Mouse (Mus musculus) lung, embryonic 15.5 days (tissue): Measurements from ENCODE around the gene Rps19bp1. TPM values are rescaled to one million over a fixed set of nuclear protein-coding genes. Genes with fewer than 3 reads are reported as not detected.

Experiments
- ATAC-seq: fragments of 200-750 bp; cut with Nextera tagmentation; 2 replicates; pipeline ENCODE4 v1.8.0; 2017; ENCODE audit warnings: moderate number of reproducible peaks, borderline replicate concordance; ENCODE audit not compliant: low FRiP score, low TSS enrichment; ENCODE audit errors: extremely low read depth
- H3K27ac ChIP-seq: fragments of 300-500 bp; sonication (generic); 2 replicates; pipeline ENCODE4 v1.5.1; 2015; ENCODE audit warnings: moderate library complexity, mild to moderate bottlenecking, inconsistent platforms
- H3K27me3 ChIP-seq: fragments of 300-500 bp; sonication (generic); 2 replicates; pipeline ENCODE4 v1.6.1; 2015; ENCODE audit warnings: inconsistent platforms
- H3K36me3 ChIP-seq: fragments of 300-500 bp; sonication (generic); 2 replicates; pipeline ENCODE4 v1.6.1; 2015; ENCODE audit warnings: inconsistent platforms
- H3K4me1 ChIP-seq: fragments of 300-500 bp; sonication (generic); 2 replicates; pipeline ENCODE4 v1.6.1; 2015; ENCODE audit warnings: inconsistent platforms
- H3K4me2 ChIP-seq: fragments of 300-500 bp; sonication (generic); 2 replicates; pipeline ENCODE4 v1.6.1; 2015; ENCODE audit warnings: inconsistent platforms, mild to moderate bottlenecking, moderate library complexity
- H3K4me3 ChIP-seq: fragments of 300-500 bp; sonication (generic); 2 replicates; pipeline ENCODE4 v1.5.1; 2015; ENCODE audit warnings: mild to moderate bottlenecking, inconsistent platforms
- H3K9ac ChIP-seq: fragments of 300-500 bp; sonication (generic); 2 replicates; pipeline ENCODE4 v1.6.1; 2015; ENCODE audit warnings: inconsistent platforms
- H3K9me3 ChIP-seq: fragments of 300-500 bp; sonication (generic); 2 replicates; pipeline ENCODE4 v1.6.1; 2016; ENCODE audit warnings: inconsistent platforms
- WGBS: fragments of 180-500 bp; shearing (Covaris S2); methylation state at CpG from one replicate; pipeline ENCODE4 v1.1.7; 2015; 5-methylcytosine and 5-hydroxymethylcytosine counted together
- polyA plus RNA-seq: library from polyadenylated mRNA; unstranded; fragments of >200 nt; fragmentation: Nextera tagmentation; extraction: Ambion mirVana; gene quantifications from 2 replicates; pipeline ENCODE4 v1.2.1, GENCODE M21; 2015

Rps19bp1 gene
- polyA plus RNA-seq, 1 experiment from 2014 or later, result 47.1 TPM

DNA sequence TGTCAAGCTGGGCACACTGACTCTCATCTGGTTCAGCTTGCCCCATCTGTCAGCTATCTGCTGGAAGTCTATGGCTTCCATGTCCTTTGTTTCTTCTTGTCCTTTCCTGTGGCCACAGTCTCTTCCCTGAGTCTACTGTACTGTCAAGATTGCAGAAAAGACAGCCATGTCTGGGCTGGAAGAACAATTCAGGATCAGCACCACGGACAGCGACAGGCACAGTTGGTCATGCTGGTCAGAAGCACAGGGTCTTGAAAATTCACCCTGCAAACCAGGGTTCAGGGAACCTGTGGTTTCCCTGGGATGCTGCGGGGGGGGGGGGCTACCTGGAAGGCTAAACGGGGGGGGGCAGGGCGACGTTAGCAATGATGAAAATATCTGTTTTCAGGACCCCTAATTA is 13.5 kb upstream of the Rps19bp1 start:
- Histone ChIP-seq H3K36me3 (no peaks in the 10 kb centered on the region), H3K9ac (no peak overlapping the region), H3K4me2 (no peak overlapping the region), H3K4me1 (no peaks in the 10 kb centered on the region), H3K9me3 (no peaks in the 10 kb centered on the region), H3K27ac (no peak overlapping the region), H3K4me3 (no peak overlapping the region), H3K27me3 (peaks cover 14% of the 10 kb centered on the region; the same call in 1 of the 2 replicates)
- no peak for ATAC-seq
- under 1% methylated on average over 6 of the region's 6 CpGs for WGBS

- peaks cover 10% of the 10 kb centered on the region; the same call in 1 of the 2 replicates for H3K27me3 ChIP-seq
- WGBS, result 43% methylated on average over 9 of the region's 9 CpGs
Measured at GRCm38 (mm10) chr15:80277107-80277506, 13.0 kb upstream of the Rps19bp1 start.

DNA sequence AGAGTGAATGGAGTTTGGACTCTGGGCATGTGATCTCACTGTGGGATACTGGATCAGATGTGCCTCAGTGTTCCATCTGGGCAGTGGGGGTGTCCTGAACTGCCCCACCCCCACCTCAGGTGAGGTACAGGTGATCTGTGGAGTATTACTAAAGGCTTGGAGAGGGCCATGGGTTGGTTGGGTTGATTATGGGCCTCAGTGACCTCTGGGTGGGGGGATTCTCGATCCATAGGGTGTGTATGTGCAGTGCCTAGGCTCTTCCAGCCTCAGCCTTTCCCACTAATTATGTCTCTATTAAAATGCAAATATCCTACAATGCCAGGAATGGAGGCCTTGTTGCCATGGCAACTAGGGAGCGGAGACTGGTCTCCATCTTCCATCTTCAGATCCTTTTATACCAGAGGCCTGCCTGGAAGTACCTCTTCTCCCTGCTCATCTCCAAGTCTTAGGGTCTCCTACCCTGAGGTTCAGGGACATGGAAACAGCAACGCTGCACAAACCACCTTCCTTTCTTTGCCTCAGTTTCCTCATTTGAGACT is 7.8 kb upstream of the Rps19bp1 start:
- Histone ChIP-seq H3K4me2 (no peak overlapping the region), H3K9me3 (no peaks in the 10 kb centered on the region), H3K27ac (no peak overlapping the region), H3K4me3 (no peak overlapping the region), H3K4me1 (no peaks in the 10 kb centered on the region), H3K27me3 (no peaks in the 10 kb centered on the region), H3K36me3 (no peaks in the 10 kb centered on the region), H3K9ac (no peak overlapping the region)
- WGBS, result 65% methylated on average over 3 of the region's 3 CpGs
- no peak for ATAC-seq

More at GRCm38 (mm10) chr15:80277107-80277506, 13.0 kb upstream of the Rps19bp1 start:
- H3K9ac ChIP-seq, result no peak overlapping the region
- no peaks in the 10 kb centered on the region for H3K4me1 ChIP-seq
- H3K9me3 ChIP-seq, result no peaks in the 10 kb centered on the region
- H3K27ac ChIP-seq, result no peak overlapping the region
- no peaks in the 10 kb centered on the region for H3K36me3 ChIP-seq
- no peak for ATAC-seq
- no peak overlapping the region for H3K4me2 ChIP-seq
- H3K4me3 ChIP-seq, result no peak overlapping the region

- Histone ChIP-seq H3K9ac (no peak overlapping the region), H3K9me3 (no peaks in the 10 kb centered on the region), H3K36me3 (no peaks in the 10 kb centered on the region), H3K27ac (no peak overlapping the region), H3K4me1 (peaks cover 18% of the 10 kb centered on the region), H3K4me2 (no peak overlapping the region), H3K27me3 (no peaks in the 10 kb centered on the region), H3K4me3 (no peak overlapping the region)
- 0% methylated on average over 2 of the region's 2 CpGs for WGBS
- no peak for ATAC-seq
Measured at GRCm38 (mm10) chr15:80266281-80266680, 2.2 kb upstream of the Rps19bp1 start.

DNA sequence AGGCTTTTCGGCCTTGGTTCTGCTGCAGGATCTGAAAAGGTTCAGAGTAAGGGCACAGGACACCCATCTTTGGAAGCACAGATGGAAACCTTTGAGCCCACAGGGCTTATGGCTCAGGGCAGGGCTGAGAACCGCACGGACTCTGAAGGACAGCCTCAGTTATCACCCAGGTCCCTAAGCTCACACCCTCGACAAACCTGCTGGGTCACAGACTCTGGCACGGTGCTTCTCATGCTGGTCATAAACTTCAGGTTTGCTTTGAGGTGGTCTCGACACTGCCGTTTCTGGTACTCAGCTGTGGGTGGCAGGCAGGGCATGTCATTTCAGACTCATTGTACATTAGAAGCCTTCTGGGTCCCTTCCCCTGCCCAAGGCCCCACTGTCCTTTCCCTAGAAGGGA is 3.0 kb downstream of the Rps19bp1 start:
- no peak for ATAC-seq
- Histone ChIP-seq H3K27ac (no peak overlapping the region), H3K4me1 (peaks cover 36% of the 10 kb centered on the region), H3K36me3 (peaks cover 42% of the 10 kb centered on the region), H3K4me3 (no peak overlapping the region), H3K27me3 (no peaks in the 10 kb centered on the region), H3K4me2 (no peak overlapping the region), H3K9me3 (no peaks in the 10 kb centered on the region), H3K9ac (no peak overlapping the region)
- 75% methylated on average over 7 of the region's 7 CpGs for WGBS

DNA sequence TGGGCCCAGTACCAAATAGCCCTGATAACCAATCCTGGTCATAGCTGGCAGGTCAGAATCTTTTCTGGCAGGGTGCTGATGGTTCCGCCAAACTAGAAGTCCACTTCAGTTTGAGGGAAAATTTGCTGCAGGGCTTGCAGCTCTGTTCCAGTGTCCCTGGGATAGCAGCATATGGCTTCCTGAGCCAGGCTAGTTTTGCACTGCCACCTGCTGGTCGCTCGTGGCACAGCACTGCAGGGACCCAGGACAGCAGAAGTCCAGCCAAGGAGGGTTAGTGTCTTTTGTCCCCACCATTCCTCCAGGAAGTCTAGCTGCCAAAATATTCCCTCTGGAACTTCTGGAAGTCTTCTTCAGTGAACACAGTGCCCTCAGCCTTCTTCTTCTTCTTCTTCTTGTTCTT is 3.4 kb downstream of the Rps19bp1 start:
- Histone ChIP-seq H3K27ac (no peak overlapping the region), H3K9ac (no peak overlapping the region), H3K4me1 (peaks cover 36% of the 10 kb centered on the region), H3K27me3 (no peaks in the 10 kb centered on the region), H3K9me3 (no peaks in the 10 kb centered on the region), H3K36me3 (peaks cover 43% of the 10 kb centered on the region), H3K4me3 (no peak overlapping the region), H3K4me2 (no peak overlapping the region)
- WGBS, result 21% methylated on average over 3 of the region's 3 CpGs
- no peak for ATAC-seq

DNA sequence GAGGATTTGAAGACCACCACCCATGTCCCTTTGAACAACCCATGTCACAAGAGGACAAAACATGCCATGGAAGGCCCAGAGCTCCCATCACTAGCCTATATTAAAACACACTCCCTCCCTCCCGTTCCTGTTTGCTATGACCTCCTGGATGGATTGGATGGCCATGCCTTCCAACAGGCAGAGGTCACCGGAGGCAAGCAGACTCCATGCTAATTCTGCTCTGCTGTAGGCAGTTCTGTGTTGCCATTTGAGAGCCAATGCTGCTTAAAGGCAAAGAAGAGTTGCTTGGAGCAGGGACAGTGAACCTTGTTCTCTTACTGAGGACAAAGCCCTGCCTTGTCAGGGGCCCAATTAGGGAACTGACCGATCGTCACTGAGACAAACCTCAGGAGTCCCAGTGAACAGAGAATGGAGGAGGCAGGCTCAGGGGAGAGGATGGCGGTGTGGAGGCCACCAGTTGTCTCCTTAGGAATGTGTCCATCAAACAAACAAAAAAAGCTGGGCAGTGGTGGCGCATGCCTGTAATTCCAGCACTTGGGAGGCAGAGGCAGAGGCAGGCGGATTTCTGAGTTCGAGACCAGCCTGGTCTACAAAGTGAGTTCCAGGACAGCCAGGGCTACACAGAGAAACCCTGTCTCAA is 4.6 kb downstream of the Rps19bp1 start:
- Histone ChIP-seq H3K4me1 (peaks cover 35% of the 10 kb centered on the region), H3K27me3 (no peaks in the 10 kb centered on the region), H3K4me2 (no peak overlapping the region), H3K36me3 (peaks cover 43% of the 10 kb centered on the region), H3K4me3 (no peak overlapping the region), H3K27ac (no peak overlapping the region), H3K9ac (no peak overlapping the region), H3K9me3 (no peaks in the 10 kb centered on the region)
- 71% methylated on average over 8 of the region's 8 CpGs for WGBS
- ATAC-seq, result no peak

DNA sequence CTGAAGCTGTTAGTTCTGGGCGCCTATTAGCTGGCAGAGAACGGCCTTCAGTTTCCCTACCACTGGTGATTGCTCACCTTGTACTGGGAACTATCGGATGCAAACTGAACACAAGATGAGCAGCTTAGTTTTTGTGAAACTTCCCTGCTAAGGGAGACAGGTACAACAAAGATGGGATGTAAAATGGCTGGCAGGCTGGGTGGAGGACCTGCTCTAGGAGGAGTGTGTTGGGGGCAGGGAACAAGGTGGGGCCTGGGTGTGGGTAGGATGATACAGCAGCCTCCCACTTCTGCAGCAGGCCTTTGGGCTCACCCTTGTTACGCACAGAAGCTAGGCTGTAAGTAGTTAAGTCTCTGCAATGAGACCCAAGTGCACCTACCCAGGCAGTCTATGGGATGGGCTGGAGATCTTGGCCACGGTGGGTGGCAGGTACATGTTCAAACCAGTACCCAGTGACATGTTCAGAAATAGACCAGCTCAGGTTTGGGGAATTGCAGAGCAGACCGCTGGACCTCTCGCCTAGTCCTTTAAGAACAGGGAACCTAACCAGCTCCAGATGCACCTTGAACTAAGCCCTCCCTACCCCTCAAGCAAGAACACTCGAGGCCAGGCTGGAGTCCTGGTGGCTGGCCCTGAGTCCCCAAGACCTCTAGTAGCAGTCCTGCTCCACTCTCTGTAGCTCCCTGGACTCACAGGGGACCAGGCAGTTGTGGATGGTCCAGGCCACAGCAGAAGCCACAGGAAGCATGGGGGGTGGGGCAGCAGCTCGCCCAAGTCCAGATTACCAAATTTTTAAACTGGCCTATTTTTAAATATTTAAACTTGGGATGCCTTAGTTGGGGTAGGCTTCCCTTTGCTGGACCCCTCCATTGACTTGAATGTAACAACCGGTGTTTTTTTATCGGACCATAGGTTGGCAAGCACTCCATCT is 5.6 kb downstream of the Rps19bp1 start:
- ATAC-seq, result no peak
- H3K4me3 ChIP-seq, result no peak overlapping the region
- no peaks in the 10 kb centered on the region for H3K27me3 ChIP-seq
- WGBS, result 56% methylated on average over 11 of the region's 11 CpGs
- H3K9ac ChIP-seq, result no peak overlapping the region
- H3K27ac ChIP-seq, result peak overlapping the region; percentile 95
- peaks cover 39% of the 10 kb centered on the region for H3K4me1 ChIP-seq
- peak overlapping the region; percentile 82 for H3K4me2 ChIP-seq
- H3K9me3 ChIP-seq, result no peaks in the 10 kb centered on the region
- H3K36me3 ChIP-seq, result peaks cover 43% of the 10 kb centered on the region

- 14% methylated on average over 4 of the region's 4 CpGs for WGBS
- H3K9ac ChIP-seq, result no peak overlapping the region; the same call in 1 of the 2 replicates
- H3K27ac ChIP-seq, result peak overlapping the region; percentile 95
- no peak for ATAC-seq
- H3K4me1 ChIP-seq, result peaks cover 37% of the 10 kb centered on the region
- H3K4me2 ChIP-seq, result peak overlapping the region; percentile 82
- H3K36me3 ChIP-seq, result peaks cover 47% of the 10 kb centered on the region
- no peaks in the 10 kb centered on the region for H3K27me3 ChIP-seq
- H3K9me3 ChIP-seq, result no peaks in the 10 kb centered on the region
- H3K4me3 ChIP-seq, result 0 out of 2 replicates have a peak overlapping the region, but pooled peaks have one; percentile 86
Measured at GRCm38 (mm10) chr15:80257602-80258239, 6.4 kb downstream of the Rps19bp1 start.

DNA sequence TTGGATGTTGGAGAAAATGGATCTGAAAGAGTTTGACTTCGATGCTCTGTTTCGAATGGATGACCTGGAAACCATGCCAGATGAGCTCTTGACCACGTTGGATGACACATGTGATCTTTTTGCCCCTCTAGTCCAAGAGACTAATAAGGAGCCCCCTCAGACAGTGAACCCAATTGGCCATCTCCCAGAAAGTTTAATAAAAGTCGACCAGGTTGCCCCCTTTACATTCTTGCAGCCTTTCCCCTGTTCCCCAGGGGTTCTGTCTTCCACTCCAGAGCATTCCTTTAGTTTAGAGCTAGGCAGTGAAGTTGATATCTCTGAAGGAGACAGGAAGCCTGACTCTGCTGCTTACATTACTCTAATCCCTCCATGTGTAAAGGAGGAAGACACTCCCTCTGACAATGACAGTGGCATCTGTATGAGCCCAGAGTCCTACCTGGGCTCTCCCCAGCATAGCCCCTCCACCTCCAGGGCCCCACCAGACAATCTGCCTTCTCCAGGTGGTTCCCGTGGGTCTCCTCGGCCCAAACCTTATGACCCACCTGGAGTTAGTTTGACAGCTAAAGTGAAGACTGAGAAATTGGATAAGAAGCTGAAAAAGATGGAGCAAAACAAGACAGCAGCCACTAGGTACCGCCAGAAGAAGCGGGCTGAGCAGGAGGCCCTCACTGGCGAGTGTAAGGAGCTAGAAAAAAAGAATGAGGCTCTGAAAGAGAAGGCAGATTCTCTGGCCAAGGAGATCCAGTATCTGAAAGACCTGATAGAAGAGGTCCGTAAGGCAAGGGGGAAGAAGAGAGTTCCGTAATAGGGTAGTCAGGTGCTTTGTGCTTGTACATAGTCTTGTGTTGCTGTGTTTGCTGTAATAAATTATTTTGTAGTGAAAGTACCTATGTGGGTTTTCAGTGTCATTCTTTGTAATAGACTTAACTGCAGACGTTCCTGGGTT is 7.2 kb downstream of the Rps19bp1 start:
- Histone ChIP-seq H3K27ac (peak overlapping the region; percentile 95), H3K9me3 (no peaks in the 10 kb centered on the region), H3K27me3 (no peaks in the 10 kb centered on the region), H3K4me2 (peak overlapping the region; percentile 82), H3K4me1 (peaks cover 34% of the 10 kb centered on the region), H3K36me3 (peaks cover 47% of the 10 kb centered on the region), H3K9ac (peak overlapping the region; percentile 96), H3K4me3 (peak overlapping the region; percentile 86)
- WGBS, result 50% methylated on average over 12 of the region's 12 CpGs
- ATAC-seq, result no peak

- Histone ChIP-seq H3K9me3 (no peaks in the 10 kb centered on the region), H3K4me2 (peak overlapping the region; percentile 82), H3K9ac (peak overlapping the region; percentile 96), H3K4me1 (peaks cover 34% of the 10 kb centered on the region), H3K4me3 (peak overlapping the region; percentile 86), H3K36me3 (peaks cover 50% of the 10 kb centered on the region), H3K27me3 (no peaks in the 10 kb centered on the region), H3K27ac (peak overlapping the region; percentile 95)
- 3% methylated on average over 16 of the region's 16 CpGs for WGBS
- ATAC-seq, result no peak
Measured at GRCm38 (mm10) chr15:80256242-80256641, 7.9 kb downstream of the Rps19bp1 start.
